Mouse (Mus musculus) CH12.LX (cell line): Measurements from ENCODE around the gene Prr19.

Experiments used
- BHLHE40 ChIP-seq: IDR thresholded peaks from 2 replicates; pipeline ENCODE4 v1.6.1; 2011; ENCODE audit warnings: mild to moderate bottlenecking, low read depth, low read length, improper control_type of control experiment
- CHD1 ChIP-seq: IDR thresholded peaks from 2 replicates; pipeline ENCODE4 v1.6.1; 2012; ENCODE audit warnings: low read depth, low read length, improper control_type of control experiment, inconsistent platforms
- CHD2 ChIP-seq: IDR thresholded peaks from 2 replicates; pipeline ENCODE4 v1.6.1; 2011; ENCODE audit warnings: low read length, improper control_type of control experiment
- CTCF ChIP-seq, 2 experiments: IDR thresholded peaks in 1 of 2; conservative IDR thresholded peaks in 1 of 2; 2 replicates each; pipeline ENCODE4 v1.5.1; 2011 to 2012; ENCODE audit warnings: low read depth in 2 of 2, low read length in 2 of 2, improper control_type of control experiment in 1 of 2, inconsistent platforms in 1 of 2, mild to moderate bottlenecking in 1 of 2, moderate library complexity in 1 of 2
- HCFC1 ChIP-seq: IDR thresholded peaks from 2 replicates; pipeline ENCODE4 v1.6.1; 2012; ENCODE audit warnings: low read depth, mild to moderate bottlenecking, inconsistent platforms, low read length, improper control_type of control experiment
- KAT2A ChIP-seq: IDR thresholded peaks from 2 replicates; pipeline ENCODE4 v1.6.1; 2012; ENCODE audit warnings: low read length, improper control_type of control experiment, inconsistent platforms; ENCODE audit not compliant: insufficient replicate concordance
- MEF2A ChIP-seq: IDR thresholded peaks from 2 replicates; pipeline ENCODE4 v1.6.1; 2014; ENCODE audit warnings: low read depth, mild to moderate bottlenecking, inconsistent platforms, low read length, improper control_type of control experiment, borderline replicate concordance
- NRF1 ChIP-seq: IDR thresholded peaks from 2 replicates; pipeline ENCODE4 v1.6.1; 2014; ENCODE audit warnings: low read depth, mild to moderate bottlenecking, inconsistent platforms, low read length, improper control_type of control experiment, moderate library complexity
- POLR2A ChIP-seq: IDR thresholded peaks from 2 replicates; pipeline ENCODE4 v1.6.1; 2011; ENCODE audit warnings: low read depth, mild to moderate bottlenecking, improper control_type of control experiment, low read length
- POLR2AphosphoS2 ChIP-seq: IDR thresholded peaks from 2 replicates; pipeline ENCODE4 v1.6.1; 2011; ENCODE audit warnings: low read depth, low read length, improper control_type of control experiment
- USF1 ChIP-seq: IDR thresholded peaks from 2 replicates; pipeline ENCODE4 v1.6.1; 2014; ENCODE audit warnings: low read depth, mild to moderate bottlenecking, inconsistent platforms, low read length, improper control_type of control experiment
- USF2 ChIP-seq: conservative IDR thresholded peaks from 2 replicates; pipeline ENCODE4 v1.6.1; 2011; ENCODE audit warnings: low read depth, low read length, improper control_type of control experiment
- ZC3H11A ChIP-seq: IDR thresholded peaks from 2 replicates; pipeline ENCODE4 v1.6.1; 2012; ENCODE audit warnings: low read depth, mild to moderate bottlenecking, inconsistent platforms, low read length, improper control_type of control experiment

DNA sequence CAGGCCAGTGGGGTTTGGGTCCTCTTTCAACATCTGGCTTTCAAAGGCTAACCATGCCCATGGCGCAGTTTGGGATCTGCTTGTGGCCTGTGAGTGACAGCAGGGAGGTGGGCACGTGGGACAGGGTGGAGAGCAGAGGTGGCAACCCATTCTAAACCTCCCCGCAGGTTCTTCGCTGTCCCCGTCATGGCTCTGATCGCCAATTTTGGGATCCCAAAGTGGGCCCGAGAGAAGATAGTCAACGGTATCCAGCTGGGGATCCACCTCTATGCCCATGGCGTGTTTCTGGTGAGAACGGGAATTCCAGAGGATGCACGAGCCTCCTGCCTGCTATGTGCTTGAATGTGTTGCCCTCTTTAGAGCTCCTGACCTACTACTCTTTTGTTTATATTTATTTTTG, 10.0 kb downstream of the Prr19 start:
- TF ChIP-seq CHD2 (no peak), POLR2A (no peak), HCFC1 (no peak), KAT2A (no peak), NRF1 (no peak), CTCF (conservative IDR thresholded peaks at IDR 0.05 in 1 of 2, IDR thresholded peaks at IDR 0.05 in 1 of 2; ENCODE audit: low read depth in 2 of 2, low read length in 2 of 2) (no peak), USF1 (no peak), USF2 (no peak), MEF2A (no peak), POLR2AphosphoS2 (no peak), BHLHE40 (no peak), CHD1 (no peak), ZC3H11A (no peak)
